Mouse (Mus musculus) brown adipose tissue, adult 24 weeks (tissue): ENCODE measurements at regions not wholly inside any gene's neighbourhood (a gene's known extent, or its start where the extent isn't known, plus 50 kb on each side); places are given as distances from the start of the nearest gene placed in this dataset.

Experiments used
- H3K27ac ChIP-seq: fragments of 200-500 bp; replicated peaks from 2 replicates; pipeline ENCODE4 v1.5.1; 2012; ENCODE audit warnings: low read depth, mild to moderate bottlenecking, low read length
- H3K4me1 ChIP-seq: fragments of 200-500 bp; 2 replicates; pipeline ENCODE4 v1.6.1; 2012; ENCODE audit warnings: low read length, mixed read lengths; ENCODE audit not compliant: control insufficient read depth, insufficient read depth, insufficient read length
- H3K4me3 ChIP-seq: fragments of 200-500 bp; 2 replicates; pipeline ENCODE4 v1.5.1; 2012; ENCODE audit warnings: low read depth, mild to moderate bottlenecking, low read length, moderate library complexity; ENCODE audit not compliant: insufficient read depth

DNA sequence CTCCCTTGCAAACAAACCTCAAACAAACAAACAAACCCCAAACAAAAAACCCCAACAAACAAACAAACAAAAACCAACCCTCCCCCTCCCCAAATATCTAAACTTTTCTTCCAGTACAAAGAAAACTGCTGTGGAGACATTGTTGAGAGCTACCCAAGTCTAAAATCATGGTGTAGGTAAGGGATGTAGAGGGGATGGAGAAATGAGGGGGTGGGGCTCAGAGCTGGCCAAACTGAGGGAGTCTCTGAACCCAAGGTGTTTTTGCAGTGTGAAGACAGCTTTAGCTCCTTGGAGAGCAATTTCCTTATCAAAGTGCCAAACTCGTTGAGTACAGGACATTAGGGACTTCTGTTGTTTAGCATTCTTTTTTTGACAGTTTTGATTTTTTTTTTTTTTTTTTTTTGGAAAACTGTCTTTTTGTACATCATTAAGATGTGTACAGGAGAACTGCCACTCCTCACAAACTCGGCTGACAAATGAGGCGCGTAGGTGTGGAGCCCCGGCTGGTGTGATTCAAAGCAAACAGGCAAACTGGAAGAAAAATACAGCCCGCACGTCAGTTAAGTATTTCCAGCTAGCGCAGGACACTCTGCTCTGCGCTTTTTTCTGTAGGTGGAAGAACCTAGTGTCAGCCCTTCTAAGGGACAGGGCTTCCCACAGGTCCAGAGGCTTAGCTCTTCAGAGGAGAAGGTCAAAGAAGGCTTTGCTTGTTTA lies 226.0 kb upstream of the Kif2a start:
- Histone ChIP-seq H3K4me3 (no peak overlapping the region), H3K4me1 (no peaks in the 10 kb centered on the region), H3K27ac (no peak overlapping the region)

DNA sequence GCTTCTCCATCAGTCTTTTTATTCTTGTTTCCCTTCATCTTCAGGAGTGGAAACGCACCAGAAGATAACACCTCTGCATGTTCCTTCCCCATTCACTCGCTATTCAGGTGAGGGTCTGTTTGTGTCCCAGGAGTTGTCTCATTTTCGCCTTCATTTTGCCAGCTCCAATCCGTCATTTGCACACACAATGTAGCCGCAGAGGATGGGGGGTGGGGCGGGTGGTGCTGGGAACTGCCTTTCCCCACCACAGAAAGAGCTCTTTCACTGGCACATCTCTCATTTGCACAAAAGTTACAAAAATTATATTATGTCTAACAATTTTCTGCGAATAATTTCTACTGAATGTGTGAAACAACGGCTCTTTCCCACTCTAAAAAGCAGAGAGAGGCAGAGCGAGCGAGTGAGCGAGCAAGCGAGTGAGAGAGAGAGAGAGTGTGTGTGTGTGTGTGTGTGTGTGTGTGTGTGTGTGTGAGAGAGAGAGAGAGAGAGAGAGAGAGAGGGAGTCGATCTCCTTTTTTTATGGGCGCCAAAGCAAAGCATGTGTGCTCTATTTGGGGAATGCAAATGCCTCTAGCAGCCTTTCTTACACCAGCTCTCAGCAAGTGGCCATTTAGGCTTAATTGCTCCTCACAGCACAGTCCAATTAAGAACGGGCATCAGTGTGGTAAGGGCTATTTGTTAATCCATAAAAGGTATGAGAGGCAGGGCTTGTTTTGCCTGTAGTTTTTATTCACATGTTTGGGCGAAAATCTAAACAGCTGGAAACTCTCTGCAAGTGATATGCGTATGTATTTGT lies 225.2 kb upstream of the Kif2a start:
- Histone ChIP-seq H3K4me1 (no peaks in the 10 kb centered on the region), H3K4me3 (no peak overlapping the region), H3K27ac (no peak overlapping the region)

DNA sequence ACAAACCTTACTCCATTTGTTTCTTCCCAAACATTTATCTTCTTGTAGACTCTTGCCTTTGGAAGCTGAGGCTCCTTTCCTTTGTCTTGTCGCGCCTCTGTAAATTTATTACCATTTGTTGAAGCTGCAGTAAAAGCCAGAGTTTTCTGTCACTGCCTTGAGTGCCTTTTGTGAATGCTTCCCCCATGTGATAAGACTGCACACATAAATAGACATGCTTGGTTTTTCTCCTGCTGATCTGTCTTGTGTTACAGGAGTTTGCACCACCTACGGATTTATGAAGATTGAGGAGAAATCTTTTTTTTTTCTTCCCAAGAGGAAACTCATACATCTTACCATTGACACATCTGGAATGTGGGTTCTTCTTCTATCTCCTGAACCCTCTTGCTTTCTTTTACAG lies 222.2 kb upstream of the Kif2a start:
- H3K27ac ChIP-seq, result no peak overlapping the region
- H3K4me1 ChIP-seq, result no peaks in the 10 kb centered on the region
- H3K4me3 ChIP-seq, result no peak overlapping the region

DNA sequence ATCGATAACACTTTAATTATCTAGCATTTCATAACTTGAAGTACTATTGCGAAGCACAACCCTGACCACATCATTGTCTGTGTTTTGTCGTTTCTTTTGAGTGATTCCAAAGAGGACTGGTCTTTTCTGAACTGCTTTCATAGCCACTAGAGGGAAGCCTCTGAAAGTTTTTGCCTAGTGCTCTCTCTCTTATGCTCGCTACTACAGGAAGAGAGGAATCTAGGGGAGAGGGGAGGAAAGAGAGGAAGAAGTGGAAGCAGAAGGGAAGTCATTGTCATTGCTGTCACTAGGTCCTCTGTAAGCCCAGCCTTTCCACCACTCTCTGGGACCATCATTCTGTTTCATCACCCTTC lies 217.1 kb upstream of the Kif2a start:
- no peak overlapping the region for H3K4me3 ChIP-seq
- no peaks in the 10 kb centered on the region for H3K4me1 ChIP-seq
- no peak overlapping the region for H3K27ac ChIP-seq

DNA sequence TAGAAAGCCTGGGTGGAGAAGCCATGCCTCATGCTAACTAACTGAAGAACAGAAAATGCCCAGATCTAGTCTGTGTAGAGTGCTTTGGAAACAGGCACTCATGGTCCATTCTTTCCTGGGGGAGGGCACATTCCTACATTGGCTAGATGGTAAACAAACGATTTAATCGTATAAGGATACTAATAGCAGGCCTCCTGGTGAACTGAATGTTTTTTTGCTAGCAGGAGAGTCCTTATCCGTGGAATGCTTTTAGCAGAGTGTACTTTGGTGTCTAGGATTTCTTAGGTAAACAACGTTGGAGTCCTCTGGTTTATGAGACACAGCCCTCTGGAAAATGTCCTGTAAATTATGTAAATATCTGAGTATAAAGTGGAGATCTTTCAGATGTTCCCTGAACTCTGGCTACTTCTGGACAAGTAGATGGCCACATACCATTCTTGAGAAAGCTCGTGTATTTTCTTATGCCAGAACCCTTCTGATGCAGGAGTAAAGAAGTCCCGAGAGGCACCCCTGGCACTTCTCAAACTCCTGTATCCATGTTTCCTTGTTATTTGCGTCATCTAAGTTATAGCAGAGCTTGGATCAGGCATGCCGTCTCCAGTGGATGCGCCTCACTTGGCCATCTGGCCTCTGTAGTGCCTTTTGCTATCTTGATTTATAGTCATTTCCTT lies 216.6 kb upstream of the Kif2a start:
- no peak overlapping the region for H3K4me3 ChIP-seq
- H3K4me1 ChIP-seq, result no peaks in the 10 kb centered on the region
- H3K27ac ChIP-seq, result no peak overlapping the region

DNA sequence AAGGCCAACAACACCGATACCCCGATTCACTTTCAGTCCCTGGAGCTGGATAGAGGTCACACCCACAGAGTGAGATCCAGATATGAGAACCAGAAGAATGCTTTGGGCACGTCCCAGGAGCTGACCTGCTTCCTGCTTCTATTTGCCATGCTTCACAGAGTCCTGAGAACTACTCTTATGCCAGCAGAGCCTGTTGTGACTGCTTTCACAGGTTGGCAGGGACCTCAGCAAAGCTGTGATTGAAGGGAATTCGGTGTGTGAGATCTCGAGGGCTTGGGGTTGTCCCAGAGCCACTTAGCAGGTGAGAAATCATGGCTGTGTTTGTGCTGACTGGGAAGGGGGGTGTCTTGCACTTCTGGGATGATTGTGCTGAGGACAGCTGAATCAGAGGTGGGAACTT lies 197.5 kb upstream of the Kif2a start:
- H3K27ac ChIP-seq, result no peak overlapping the region
- H3K4me3 ChIP-seq, result no peak overlapping the region

DNA sequence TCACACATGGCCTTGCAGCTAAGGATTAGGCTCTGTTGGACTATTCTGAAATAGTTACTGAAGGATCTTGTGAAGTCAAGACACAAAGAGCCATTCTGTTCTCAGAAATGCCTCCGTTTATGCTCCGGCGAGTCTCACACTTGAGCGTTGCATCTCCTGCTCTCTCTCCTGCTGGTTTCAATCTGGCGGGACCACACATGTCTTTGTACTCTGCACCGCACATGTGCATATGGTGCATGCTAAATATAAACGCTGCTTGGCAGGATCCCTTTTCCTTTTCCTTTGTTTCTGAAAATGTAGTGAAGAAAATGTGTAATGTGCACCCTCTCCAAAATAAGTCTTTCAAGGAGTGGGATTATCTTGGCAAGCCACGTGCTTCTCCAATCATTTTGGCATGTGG lies 196.4 kb upstream of the Kif2a start:
- Histone ChIP-seq H3K4me1 (no peaks in the 10 kb centered on the region), H3K27ac (no peak overlapping the region), H3K4me3 (no peak overlapping the region)

More for the DNA sequence above, 197.5 kb upstream of the Kif2a start:
- H3K4me1 ChIP-seq, result no peaks in the 10 kb centered on the region

DNA sequence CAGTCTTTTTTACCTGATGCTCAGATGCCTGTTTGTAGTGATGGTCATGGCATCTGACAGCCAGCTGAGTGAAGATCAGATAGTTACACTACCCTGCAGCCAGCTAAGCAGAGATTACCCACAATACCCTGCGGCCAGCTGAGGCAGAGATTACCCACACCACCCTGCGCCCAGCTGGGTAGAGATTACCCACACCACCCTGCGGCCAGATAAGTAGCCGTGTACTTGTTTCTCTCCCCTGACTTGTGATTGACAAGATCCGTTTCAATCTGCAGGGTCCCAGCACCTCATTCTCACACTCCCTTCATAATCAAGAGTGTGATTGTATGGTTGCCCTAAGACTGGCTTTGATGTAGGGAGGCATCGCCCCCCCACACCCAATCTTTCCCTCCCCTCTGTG lies 195.9 kb upstream of the Kif2a start:
- H3K27ac ChIP-seq, result no peak overlapping the region
- no peak overlapping the region for H3K4me3 ChIP-seq
- H3K4me1 ChIP-seq, result no peaks in the 10 kb centered on the region

DNA sequence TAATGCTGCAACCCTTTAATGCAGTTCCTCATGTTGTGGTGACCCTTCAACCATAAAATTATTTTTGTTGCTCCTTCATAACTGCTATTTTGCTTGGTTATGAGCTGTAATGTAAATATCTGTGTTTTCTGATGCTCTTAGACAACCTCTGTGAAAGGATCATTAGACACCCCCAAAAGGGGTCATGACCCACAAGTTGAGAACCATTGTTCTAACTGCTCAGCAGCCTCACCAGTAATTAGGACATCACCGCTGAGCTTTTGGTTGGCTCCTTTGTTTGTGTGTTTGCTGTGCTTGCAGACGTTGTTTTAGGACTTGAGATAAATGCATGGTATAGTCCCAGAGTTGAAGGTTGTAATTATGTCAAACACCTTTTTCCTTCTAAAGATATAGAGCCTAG lies 191.4 kb upstream of the Kif2a start:
- Histone ChIP-seq H3K4me3 (no peak overlapping the region), H3K4me1 (no peaks in the 10 kb centered on the region), H3K27ac (no peak overlapping the region)

DNA sequence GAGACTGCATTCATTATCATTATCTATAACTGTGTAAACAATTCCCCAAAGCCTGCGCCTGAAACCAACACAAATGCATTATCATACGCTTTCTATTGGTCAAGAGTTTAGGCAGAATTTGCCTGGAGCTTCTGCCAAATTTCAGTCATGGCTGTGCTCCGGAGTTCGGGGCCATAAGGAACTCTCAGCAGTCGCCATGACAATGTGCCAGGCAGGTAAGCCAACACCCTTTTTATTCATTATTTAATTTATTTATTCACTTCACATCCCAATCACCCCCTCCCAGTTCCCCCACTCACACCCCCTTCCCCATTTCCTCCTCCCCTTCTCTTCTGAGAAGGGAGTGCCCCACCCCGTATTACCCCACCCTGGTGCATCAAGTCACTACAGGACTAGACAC lies 188.8 kb upstream of the Kif2a start:
- no peaks in the 10 kb centered on the region for H3K4me1 ChIP-seq
- H3K27ac ChIP-seq, result no peak overlapping the region
- no peak overlapping the region for H3K4me3 ChIP-seq

DNA sequence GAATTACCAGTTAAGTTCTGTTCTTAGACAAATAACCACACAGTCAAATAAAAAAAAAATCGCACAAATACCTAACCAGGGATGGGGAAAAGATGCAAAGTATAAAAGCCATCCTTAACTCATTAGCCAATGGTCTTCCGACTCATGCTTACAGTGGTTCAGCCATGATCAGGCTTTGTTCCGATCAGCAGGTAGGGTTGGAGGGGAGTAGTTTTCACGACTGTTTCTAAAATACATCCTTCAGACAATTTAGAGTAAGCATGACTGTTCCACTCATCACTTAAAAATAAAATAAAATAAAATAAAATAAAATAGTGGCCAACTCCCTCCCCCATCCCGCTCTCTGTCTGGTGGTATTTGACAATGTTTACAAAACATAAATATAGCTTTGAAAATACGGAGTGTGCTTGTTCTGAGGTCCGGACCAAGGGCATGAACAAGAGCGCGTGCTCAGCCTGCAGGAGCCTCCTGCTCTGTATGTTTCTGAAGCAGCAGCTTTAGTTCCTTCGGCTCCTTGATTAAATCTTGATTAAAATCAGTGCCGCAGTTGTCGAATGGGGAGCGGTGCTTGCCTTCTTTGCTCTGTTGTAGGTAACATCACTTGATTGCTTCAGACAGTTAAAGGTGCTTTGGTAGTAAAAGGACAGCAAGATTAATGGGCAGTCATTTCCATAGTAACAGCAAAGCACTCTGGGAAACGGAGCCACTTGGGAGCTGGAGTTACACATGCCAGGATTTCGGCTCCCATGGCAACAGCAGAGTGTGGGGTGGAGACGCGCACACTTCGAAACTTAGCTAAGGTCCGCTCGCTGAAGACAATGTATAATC lies 185.6 kb upstream of the Kif2a start:
- H3K4me3 ChIP-seq, result no peak overlapping the region
- H3K27ac ChIP-seq, result no peak overlapping the region
- H3K4me1 ChIP-seq, result no peaks in the 10 kb centered on the region

DNA sequence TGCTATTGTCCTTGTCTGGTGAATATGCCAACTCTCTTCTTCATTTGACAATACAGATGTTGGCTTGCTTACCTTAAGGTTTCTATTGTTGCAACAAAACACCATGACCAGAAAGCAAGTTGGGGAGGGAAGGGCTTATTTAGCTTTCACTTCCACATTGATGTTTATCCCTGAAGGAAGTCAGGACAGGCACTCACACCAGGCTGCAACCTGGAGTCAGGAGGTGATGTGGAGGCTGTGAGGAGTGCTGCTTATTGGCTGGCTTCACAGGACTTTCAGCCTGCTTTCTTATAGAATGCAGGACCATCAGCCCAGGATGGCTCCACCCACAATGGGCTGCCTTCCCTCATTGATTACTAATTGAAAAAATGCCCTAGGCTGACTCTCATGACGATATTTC lies 177.9 kb upstream of the Kif2a start:
- Histone ChIP-seq H3K4me3 (no peak overlapping the region), H3K27ac (no peak overlapping the region), H3K4me1 (no peaks in the 10 kb centered on the region)

DNA sequence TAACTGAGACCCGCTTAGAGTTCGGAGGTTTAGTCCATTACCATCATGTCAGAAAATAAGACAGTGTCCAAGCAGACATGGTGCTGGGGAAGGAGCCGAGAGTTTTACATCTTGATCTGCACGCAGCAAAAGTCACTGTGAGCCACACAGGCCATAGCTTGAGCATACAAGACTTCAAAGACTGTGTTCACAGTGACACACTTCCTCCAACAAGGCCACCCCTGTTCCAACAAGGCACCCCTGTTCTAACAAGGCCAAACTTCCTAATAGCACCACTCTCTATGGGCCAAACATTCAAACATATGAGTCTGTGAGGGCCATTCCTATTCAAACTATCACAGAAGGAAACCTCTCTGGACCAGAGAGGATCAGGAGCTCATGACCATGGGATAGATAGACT lies 171.5 kb upstream of the Kif2a start:
- Histone ChIP-seq H3K27ac (no peak overlapping the region), H3K4me1 (no peaks in the 10 kb centered on the region), H3K4me3 (no peak overlapping the region)

DNA sequence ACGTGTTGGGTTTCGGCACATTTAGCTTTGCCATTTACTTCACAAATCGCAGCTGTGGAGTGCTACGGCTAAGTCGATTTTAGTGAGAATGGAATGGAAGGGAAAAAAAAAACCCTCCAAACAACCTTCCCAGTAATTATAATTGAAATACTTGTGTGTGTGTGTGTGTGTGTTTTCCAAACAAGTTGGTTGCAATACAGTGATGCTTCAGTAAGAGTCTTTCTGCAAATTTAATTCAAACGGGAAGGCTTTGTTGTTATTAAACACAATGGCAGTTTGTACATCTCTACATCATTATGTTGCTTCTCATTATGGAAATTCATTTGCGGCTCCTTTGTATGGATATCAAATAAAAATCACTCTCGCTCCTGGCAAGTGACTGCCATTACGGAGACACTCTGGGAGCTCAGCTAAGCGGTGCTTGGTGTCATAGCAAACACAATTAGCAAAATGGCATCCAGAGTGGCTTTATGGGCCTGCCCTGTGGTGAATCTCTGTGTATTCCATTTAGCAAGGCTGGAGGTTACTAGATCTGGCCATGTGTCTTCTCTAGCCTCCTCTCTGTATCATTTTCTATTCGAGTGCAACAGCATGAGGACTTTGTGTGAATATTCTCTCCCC lies 165.4 kb upstream of the Kif2a start:
- Histone ChIP-seq H3K27ac (no peak overlapping the region), H3K4me3 (no peak overlapping the region), H3K4me1 (no peaks in the 10 kb centered on the region)

DNA sequence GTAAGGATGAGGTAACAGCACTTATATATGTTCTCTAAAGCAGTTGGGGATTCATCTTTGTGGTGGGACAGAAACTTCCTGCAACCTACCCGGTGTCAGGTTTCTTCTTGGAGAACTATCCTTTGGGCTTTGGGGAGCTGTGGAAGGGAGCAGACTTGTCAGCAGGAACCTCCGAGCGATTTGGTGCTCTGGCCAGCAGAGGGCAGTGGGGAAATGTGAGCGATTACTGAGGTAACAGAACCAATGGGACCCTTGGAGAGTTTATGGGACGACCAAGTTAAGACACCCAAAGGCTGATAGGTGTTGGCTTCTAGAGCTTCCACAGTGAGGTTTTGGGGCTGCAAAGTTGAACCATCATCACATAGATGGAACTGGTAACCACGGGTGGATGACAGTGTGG lies 160.6 kb upstream of the Kif2a start:
- Histone ChIP-seq H3K27ac (no peak overlapping the region), H3K4me3 (no peak overlapping the region), H3K4me1 (no peaks in the 10 kb centered on the region)
